Mouse (Mus musculus) embryonic fibroblast, embryonic 13.5 days (primary cell): ENCODE data around the gene Aldh1a7.

ENCODE experiments used
- CTCF ChIP-seq: IDR thresholded peaks from 2 replicates; pipeline ENCODE4 v1.5.1; 2011; ENCODE audit warnings: mild to moderate bottlenecking, control low read depth, low read length, moderate library complexity, borderline replicate concordance; ENCODE audit not compliant: insufficient read depth
- POLR2A ChIP-seq: IDR thresholded peaks from 2 replicates; pipeline ENCODE4 v1.6.1; 2011; ENCODE audit warnings: low read depth, mild to moderate bottlenecking, control low read depth, low read length, moderate library complexity

DNA sequence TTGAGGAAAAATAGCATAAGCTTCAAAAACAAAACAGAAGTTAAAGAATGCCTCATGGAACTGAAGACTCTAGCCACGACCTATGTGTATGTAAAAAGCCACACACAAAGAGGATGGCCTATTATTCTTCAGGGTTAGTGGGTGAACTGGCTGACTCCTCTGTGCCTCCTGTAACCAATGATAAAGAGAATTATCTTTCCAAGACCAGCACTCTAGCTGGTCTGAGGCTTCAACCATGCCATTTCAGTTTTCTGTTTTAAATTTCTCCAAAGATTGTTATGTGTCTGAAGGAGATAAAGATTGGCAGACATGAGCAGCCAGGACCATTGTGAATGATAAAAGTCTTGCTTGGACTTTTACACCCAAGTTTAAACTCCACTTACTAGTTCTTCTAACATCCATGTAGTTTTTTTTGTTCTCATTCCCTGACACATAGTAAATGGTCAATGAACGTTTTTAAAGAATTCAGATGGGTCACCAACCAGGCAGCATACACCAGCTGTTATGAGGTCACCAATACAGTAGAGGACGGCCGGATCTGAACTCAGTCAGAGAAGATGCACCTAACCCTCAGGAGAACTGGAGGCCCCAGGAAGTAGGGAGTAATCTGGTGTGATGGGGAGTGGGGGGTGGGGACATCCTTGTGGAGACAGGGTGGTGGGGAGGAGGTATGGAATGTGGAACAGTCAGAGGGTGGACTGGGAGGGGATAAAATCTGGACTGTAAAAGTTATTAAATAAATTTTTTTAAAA, 34.5 kb upstream of the Aldh1a7 start:
- TF ChIP-seq POLR2A (no peak), CTCF (no peak)
